Mouse (Mus musculus): ENCODE measurements at regions not wholly inside any gene's neighbourhood (a gene's known extent, or its start where the extent isn't known, plus 50 kb on each side); places are given as distances from the start of the nearest gene placed in this dataset.

- Histone ChIP-seq H3K9me3 (ENCODE audit: control insufficient read depth, low read length) (no peaks in the 10 kb centered on the region), H3K27ac (ENCODE audit: low read length) (no peak overlapping the region), H3K9ac (ENCODE audit: low read depth, low read length) (no peak overlapping the region), H3K36me3 (ENCODE audit: control insufficient read depth, insufficient read depth, low read length) (no peaks in the 10 kb centered on the region), H3K4me2 (ENCODE audit: low read depth, low read length) (no peak overlapping the region), H3K4me1 (ENCODE audit: control insufficient read depth, insufficient read depth, low read length) (no peaks in the 10 kb centered on the region), H3K27me3 (replicated peaks; ENCODE audit: control insufficient read depth, insufficient read depth, low read length) (no peaks in the 10 kb centered on the region), H3K4me3 (ENCODE audit: low read length) (no peak overlapping the region)
- no peak for ATAC-seq
- 62% methylated on average over 3 of the region's 3 CpGs for WGBS
These were observed 306.4 kb downstream of the Mycn start for GRCm38 (mm10) chr12:12635308-12635707.

GRCm38 (mm10) chr12:12627597-12627996, 314.1 kb downstream of the Mycn start:
- H3K36me3 ChIP-seq (ENCODE audit: control insufficient read depth, insufficient read depth, low read length), result no peaks in the 10 kb centered on the region
- H3K9me3 ChIP-seq (ENCODE audit: control insufficient read depth, low read length), result no peaks in the 10 kb centered on the region
- H3K9ac ChIP-seq (ENCODE audit: low read depth, low read length), result no peak overlapping the region
- H3K4me1 ChIP-seq (ENCODE audit: control insufficient read depth, insufficient read depth, low read length), result peaks cover 3% of the 10 kb centered on the region; the same call in 1 of the 2 replicates
- no peak overlapping the region for H3K4me3 ChIP-seq (ENCODE audit: low read length)
- no peak overlapping the region for H3K27ac ChIP-seq (ENCODE audit: low read length)
- ATAC-seq, result no peak
- WGBS, result 94% methylated on average over 4 of the region's 4 CpGs
- H3K27me3 ChIP-seq (replicated peaks; ENCODE audit: control insufficient read depth, insufficient read depth, low read length), result no peaks in the 10 kb centered on the region
- no peak overlapping the region for H3K4me2 ChIP-seq (ENCODE audit: low read depth, low read length)

DNA sequence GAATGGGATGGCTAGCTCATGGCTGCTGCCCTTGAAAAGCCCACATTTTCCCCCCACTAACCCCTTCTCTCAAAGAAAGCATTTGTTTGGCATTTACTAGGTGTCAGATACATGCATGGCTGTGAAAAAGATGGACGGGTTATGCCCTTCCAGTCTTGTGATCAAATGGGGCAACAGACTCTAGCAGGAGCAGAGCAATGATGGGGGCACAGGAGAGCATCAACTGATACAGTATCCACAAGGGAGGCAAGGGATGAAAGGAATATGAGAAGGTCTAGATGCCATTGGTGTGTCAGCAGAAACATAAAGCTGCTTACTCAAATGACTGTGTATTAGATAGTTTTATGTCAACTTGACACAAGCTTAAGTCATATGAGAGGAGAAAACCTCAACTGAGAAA, 315.9 kb downstream of the Mycn start:
- no peak for ATAC-seq
- H3K4me2 ChIP-seq (ENCODE audit: low read depth, low read length), result no peak overlapping the region
- peaks cover 3% of the 10 kb centered on the region; the same call in 1 of the 2 replicates for H3K4me1 ChIP-seq (ENCODE audit: control insufficient read depth, insufficient read depth, low read length)
- H3K4me3 ChIP-seq (ENCODE audit: low read length), result no peak overlapping the region
- H3K9me3 ChIP-seq (ENCODE audit: control insufficient read depth, low read length), result no peaks in the 10 kb centered on the region
- H3K9ac ChIP-seq (ENCODE audit: low read depth, low read length), result no peak overlapping the region
- no peaks in the 10 kb centered on the region for H3K36me3 ChIP-seq (ENCODE audit: control insufficient read depth, insufficient read depth, low read length)
- no peak overlapping the region for H3K27ac ChIP-seq (ENCODE audit: low read length)
- H3K27me3 ChIP-seq (replicated peaks; ENCODE audit: control insufficient read depth, insufficient read depth, low read length), result no peaks in the 10 kb centered on the region
- WGBS, result 87% methylated on average over 1 of the region's 1 CpGs

- Histone ChIP-seq H3K9me3 (ENCODE audit: control insufficient read depth, low read length) (no peaks in the 10 kb centered on the region), H3K36me3 (ENCODE audit: control insufficient read depth, insufficient read depth, low read length) (no peaks in the 10 kb centered on the region), H3K27me3 (replicated peaks; ENCODE audit: control insufficient read depth, insufficient read depth, low read length) (no peaks in the 10 kb centered on the region), H3K9ac (ENCODE audit: low read depth, low read length) (no peak overlapping the region), H3K4me2 (ENCODE audit: low read depth, low read length) (no peak overlapping the region), H3K4me3 (ENCODE audit: low read length) (no peak overlapping the region), H3K4me1 (ENCODE audit: control insufficient read depth, insufficient read depth, low read length) (peaks cover 3% of the 10 kb centered on the region; the same call in 1 of the 2 replicates), H3K27ac (ENCODE audit: low read length) (no peak overlapping the region)
- 24% methylated on average over 5 of the region's 5 CpGs for WGBS
- peak; percentile 84 for ATAC-seq
These were observed 318.9 kb downstream of the Mycn start for GRCm38 (mm10) chr12:12622712-12623292.

DNA sequence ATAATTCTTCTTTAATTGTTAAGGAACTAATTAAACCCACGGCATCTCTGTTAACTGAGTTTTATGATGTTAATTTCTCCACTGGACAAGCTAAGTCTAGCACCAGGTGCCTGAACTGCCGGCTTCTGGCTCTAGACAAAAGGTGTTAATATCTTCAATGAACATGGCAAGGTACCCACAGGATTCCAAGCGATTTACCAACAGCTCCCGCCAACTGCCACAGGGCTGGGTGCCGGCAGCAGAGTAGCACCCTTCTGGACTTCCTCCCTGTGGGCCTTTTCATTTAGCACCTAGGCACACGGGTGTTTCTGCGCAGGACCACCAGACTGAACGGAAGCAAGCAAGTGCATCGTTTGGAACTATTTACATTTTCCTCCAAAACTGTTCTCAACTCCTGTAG, 320.2 kb downstream of the Mycn start:
- no peaks in the 10 kb centered on the region for H3K9me3 ChIP-seq (ENCODE audit: control insufficient read depth, low read length)
- H3K4me1 ChIP-seq (ENCODE audit: control insufficient read depth, insufficient read depth, low read length), result peaks cover 3% of the 10 kb centered on the region; the same call in 1 of the 2 replicates
- ATAC-seq, result no peak
- no peaks in the 10 kb centered on the region for H3K27me3 ChIP-seq (replicated peaks; ENCODE audit: control insufficient read depth, insufficient read depth, low read length)
- 84% methylated on average over 9 of the region's 9 CpGs for WGBS
- no peak overlapping the region for H3K27ac ChIP-seq (ENCODE audit: low read length)
- H3K4me3 ChIP-seq (ENCODE audit: low read length), result no peak overlapping the region
- no peak overlapping the region for H3K4me2 ChIP-seq (ENCODE audit: low read depth, low read length)
- no peaks in the 10 kb centered on the region for H3K36me3 ChIP-seq (ENCODE audit: control insufficient read depth, insufficient read depth, low read length)
- H3K9ac ChIP-seq (ENCODE audit: low read depth, low read length), result no peak overlapping the region

DNA sequence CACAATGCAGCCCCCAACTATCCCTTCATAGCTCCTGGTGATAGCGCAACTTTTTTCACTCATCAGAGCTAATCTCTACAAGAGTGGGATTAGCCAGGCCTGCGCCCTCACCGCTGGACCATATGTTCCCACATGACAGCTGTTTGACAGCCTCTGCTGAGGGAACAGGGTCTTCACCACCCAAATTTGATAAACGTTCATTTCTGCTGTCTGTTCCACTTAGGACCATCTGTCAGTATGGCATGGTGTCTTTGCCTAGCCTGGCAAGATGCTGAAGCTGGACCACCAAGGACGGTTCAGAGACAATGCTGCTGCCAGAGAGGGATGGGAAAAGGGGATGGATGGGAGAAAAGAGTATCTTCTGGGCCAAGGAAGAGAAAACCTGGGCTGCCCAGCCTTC, 321.4 kb downstream of the Mycn start:
- H3K27ac ChIP-seq (ENCODE audit: low read length), result no peak overlapping the region
- no peaks in the 10 kb centered on the region for H3K9me3 ChIP-seq (ENCODE audit: control insufficient read depth, low read length)
- 80% methylated on average over 5 of the region's 5 CpGs for WGBS
- no peak overlapping the region for H3K4me3 ChIP-seq (ENCODE audit: low read length)
- H3K4me2 ChIP-seq (ENCODE audit: low read depth, low read length), result no peak overlapping the region
- no peak overlapping the region for H3K9ac ChIP-seq (ENCODE audit: low read depth, low read length)
- ATAC-seq, result no peak
- peaks cover 3% of the 10 kb centered on the region; the same call in 1 of the 2 replicates for H3K4me1 ChIP-seq (ENCODE audit: control insufficient read depth, insufficient read depth, low read length)
- no peaks in the 10 kb centered on the region for H3K27me3 ChIP-seq (replicated peaks; ENCODE audit: control insufficient read depth, insufficient read depth, low read length)
- no peaks in the 10 kb centered on the region for H3K36me3 ChIP-seq (ENCODE audit: control insufficient read depth, insufficient read depth, low read length)

- no peak for ATAC-seq
- H3K9me3 ChIP-seq (ENCODE audit: control insufficient read depth, low read length), result no peaks in the 10 kb centered on the region
- no peaks in the 10 kb centered on the region for H3K27me3 ChIP-seq (replicated peaks; ENCODE audit: control insufficient read depth, insufficient read depth, low read length)
- no peaks in the 10 kb centered on the region for H3K36me3 ChIP-seq (ENCODE audit: control insufficient read depth, insufficient read depth, low read length)
- no peak overlapping the region for H3K4me2 ChIP-seq (ENCODE audit: low read depth, low read length)
- H3K27ac ChIP-seq (ENCODE audit: low read length), result no peak overlapping the region
- H3K4me1 ChIP-seq (ENCODE audit: control insufficient read depth, insufficient read depth, low read length), result peaks cover 3% of the 10 kb centered on the region; the same call in 1 of the 2 replicates
- H3K4me3 ChIP-seq (ENCODE audit: low read length), result no peak overlapping the region
- WGBS, result 82% methylated on average over 5 of the region's 5 CpGs
- no peak overlapping the region for H3K9ac ChIP-seq (ENCODE audit: low read depth, low read length)
These were observed 322.3 kb downstream of the Mycn start for GRCm38 (mm10) chr12:12619431-12619830.

DNA sequence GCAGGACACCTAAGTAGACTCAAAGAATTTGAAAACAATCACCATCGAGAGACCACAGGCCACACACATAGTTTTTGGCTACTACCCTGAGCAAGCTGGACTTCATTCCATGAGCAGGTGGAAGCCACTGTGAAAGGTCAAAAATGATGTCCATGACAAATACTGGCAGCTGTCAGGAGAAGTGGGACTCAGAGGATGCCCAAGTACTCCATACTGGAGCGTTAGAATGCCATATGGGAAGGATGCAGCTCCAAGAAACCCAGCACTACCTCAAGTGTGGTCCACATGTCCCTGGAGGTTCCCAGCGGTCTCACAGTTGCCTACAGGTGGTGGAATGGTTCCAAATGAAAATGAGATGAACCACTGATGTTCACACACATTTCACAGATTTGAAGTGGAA, 329.2 kb downstream of the Mycn start:
- no peaks in the 10 kb centered on the region for H3K36me3 ChIP-seq (ENCODE audit: control insufficient read depth, insufficient read depth, low read length)
- H3K4me3 ChIP-seq (ENCODE audit: low read length), result no peak overlapping the region
- no peak overlapping the region for H3K9ac ChIP-seq (ENCODE audit: low read depth, low read length)
- WGBS, result 91% methylated on average over 3 of the region's 3 CpGs
- H3K27ac ChIP-seq (ENCODE audit: low read length), result no peak overlapping the region
- ATAC-seq, result no peak
- no peaks in the 10 kb centered on the region for H3K9me3 ChIP-seq (ENCODE audit: control insufficient read depth, low read length)
- H3K27me3 ChIP-seq (replicated peaks; ENCODE audit: control insufficient read depth, insufficient read depth, low read length), result no peaks in the 10 kb centered on the region
- H3K4me1 ChIP-seq (ENCODE audit: control insufficient read depth, insufficient read depth, low read length), result no peaks in the 10 kb centered on the region
- H3K4me2 ChIP-seq (ENCODE audit: low read depth, low read length), result no peak overlapping the region

- H3K27me3 ChIP-seq (replicated peaks; ENCODE audit: control insufficient read depth, insufficient read depth, low read length), result no peaks in the 10 kb centered on the region
- H3K27ac ChIP-seq (ENCODE audit: low read length), result no peak overlapping the region
- ATAC-seq, result no peak
- 53% methylated on average over 4 of the region's 4 CpGs for WGBS
- H3K9ac ChIP-seq (ENCODE audit: low read depth, low read length), result no peak overlapping the region
- H3K36me3 ChIP-seq (ENCODE audit: control insufficient read depth, insufficient read depth, low read length), result no peaks in the 10 kb centered on the region
- H3K4me1 ChIP-seq (ENCODE audit: control insufficient read depth, insufficient read depth, low read length), result no peaks in the 10 kb centered on the region
- no peak overlapping the region for H3K4me2 ChIP-seq (ENCODE audit: low read depth, low read length)
- H3K9me3 ChIP-seq (ENCODE audit: control insufficient read depth, low read length), result no peaks in the 10 kb centered on the region
- H3K4me3 ChIP-seq (ENCODE audit: low read length), result no peak overlapping the region
These were observed 330.9 kb downstream of the Mycn start for GRCm38 (mm10) chr12:12610861-12611260.

GRCm38 (mm10) chr12:12607995-12608394, 333.7 kb downstream of the Mycn start:
- Histone ChIP-seq H3K27ac (ENCODE audit: low read length) (no peak overlapping the region), H3K4me3 (ENCODE audit: low read length) (no peak overlapping the region), H3K4me2 (ENCODE audit: low read depth, low read length) (no peak overlapping the region), H3K9ac (ENCODE audit: low read depth, low read length) (no peak overlapping the region), H3K36me3 (ENCODE audit: control insufficient read depth, insufficient read depth, low read length) (no peaks in the 10 kb centered on the region), H3K9me3 (ENCODE audit: control insufficient read depth, low read length) (no peaks in the 10 kb centered on the region), H3K4me1 (ENCODE audit: control insufficient read depth, insufficient read depth, low read length) (no peaks in the 10 kb centered on the region), H3K27me3 (replicated peaks; ENCODE audit: control insufficient read depth, insufficient read depth, low read length) (no peaks in the 10 kb centered on the region)
- WGBS, result 86% methylated on average over 4 of the region's 4 CpGs
- ATAC-seq, result no peak

Data from intestine, embryonic 16.5 days (tissue).